Mouse (Mus musculus) cortical plate, adult 2 months (tissue): Measurements from ENCODE around the gene Per2.

Experiments
- CTCF ChIP-seq: fragments of 200-500 bp; IDR thresholded peaks from 2 replicates; pipeline ENCODE4 v1.5.1; 2011; ENCODE audit warnings: mild to moderate bottlenecking, control low read depth, low read length; ENCODE audit not compliant: insufficient read depth; ENCODE audit errors: extremely low read depth
- POLR2A ChIP-seq: fragments of 200-500 bp; IDR thresholded peaks from 2 replicates; pipeline ENCODE4 v1.6.1; 2011; ENCODE audit warnings: mild to moderate bottlenecking, low read length, control low read depth; ENCODE audit not compliant: insufficient read depth; ENCODE audit errors: extremely low read depth

DNA sequence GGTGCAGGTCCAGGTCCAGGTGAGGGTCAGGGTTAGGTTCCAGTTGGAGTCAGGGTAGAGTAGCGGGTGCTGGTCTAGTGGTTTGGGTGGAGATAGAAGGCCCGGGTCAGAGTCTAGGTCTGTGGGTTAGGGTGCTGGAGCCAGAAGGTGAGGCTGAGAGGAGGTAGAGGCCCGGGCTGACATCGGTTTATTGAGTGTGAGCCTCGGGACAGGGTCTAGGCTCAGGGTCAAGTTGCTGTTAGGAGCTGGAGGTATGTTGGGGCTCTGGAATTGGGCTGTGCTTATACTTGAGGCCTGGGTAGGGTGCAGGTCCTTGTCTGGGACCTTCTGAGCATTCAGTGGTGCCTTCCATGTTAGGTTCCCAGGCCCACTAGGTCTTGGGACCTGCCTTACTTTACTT is 36.2 kb upstream of the Per2 start:
- TF ChIP-seq POLR2A = no peak
- no peak for TF ChIP-seq CTCF
